Mouse (Mus musculus) induced T-regulatory cell, adult 2 months (primary cell): Measurements from ENCODE around the gene Apela.
A peak's percentile ranks its signal among the peaks of the same experiment; 100 is the strongest.
"Not testable (repeated sequence)": the region's sequence is repeated elsewhere in the genome, so short reads cannot be mapped to it uniquely, and the experiment has no call there.

Source experiments
- DNase-seq: peaks from one replicate; pipeline ENCODE4 v3.0.0-alpha.2; 2012; ENCODE audit warnings: low read depth

The Apela gene

DNA sequence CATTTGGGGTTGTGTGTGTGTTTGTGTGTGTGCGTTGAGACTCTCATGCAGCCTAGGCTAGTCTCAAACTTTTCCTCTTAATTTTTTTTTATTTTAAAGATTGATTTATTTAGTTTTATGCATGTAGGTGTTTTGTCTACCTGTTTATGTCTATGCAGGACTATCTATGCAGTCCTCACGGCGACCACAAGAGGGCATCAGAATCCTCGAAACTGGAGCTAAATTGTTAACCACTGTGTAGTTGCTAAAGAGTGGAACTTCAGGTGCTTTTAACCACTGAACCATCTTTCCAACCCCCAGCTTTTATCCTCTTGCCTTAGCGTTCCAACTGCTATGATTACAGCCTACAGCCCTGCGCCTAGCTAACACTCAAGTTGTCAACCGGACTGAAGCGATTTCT is 14.7 kb downstream of the Apela start:
- DNase-seq: peak; percentile 31

DNA sequence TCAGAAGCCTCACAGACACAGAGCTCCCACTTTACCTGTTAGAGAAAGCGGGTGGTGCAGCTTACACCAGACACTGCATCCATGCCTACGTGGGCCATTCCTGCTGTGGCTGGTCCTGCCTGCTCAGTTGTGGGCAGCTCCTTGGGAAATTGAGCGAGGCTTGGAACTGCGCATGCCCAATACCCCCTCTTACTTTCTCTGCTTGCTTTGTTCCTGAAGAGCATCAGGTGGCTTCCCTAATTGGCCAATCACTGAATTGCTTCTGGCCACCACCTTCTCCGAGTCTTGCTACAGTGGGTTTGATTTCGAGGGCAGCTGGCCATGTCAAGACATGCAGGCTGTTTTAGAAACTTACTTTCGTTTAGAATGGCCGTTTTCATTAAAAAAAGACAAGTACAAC is 18.7 kb downstream of the Apela start, which contains the start of the genes Trim61 and Trim60:
Gene Trim61, minus strand, starts transcription at position 101 of the 400 bp plus-strand sequence.
Gene Trim60, minus strand, starts transcription at position 162 of the 400 bp plus-strand sequence.
- DNase-seq: no peak

DNA sequence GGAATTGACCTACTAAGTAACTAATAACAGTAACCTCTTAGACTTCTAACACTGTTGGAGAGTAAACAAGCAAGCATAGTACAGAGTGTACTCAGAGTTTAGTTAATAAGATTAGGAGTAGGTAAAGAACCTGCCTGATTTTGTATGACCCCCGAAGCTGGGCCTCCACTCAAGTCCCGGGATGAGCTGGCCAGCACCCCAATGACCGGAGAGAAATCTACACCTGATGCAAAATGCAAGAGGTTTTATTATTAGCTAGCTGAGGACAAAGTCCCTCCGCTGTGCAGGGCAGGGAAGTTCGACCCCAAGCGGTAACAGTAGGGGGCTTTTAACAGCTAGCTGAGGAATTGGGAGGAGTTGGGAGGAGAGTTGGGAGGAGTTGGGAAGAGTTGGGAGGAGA is 29.5 kb downstream of the Apela start:
- not testable (repeated sequence) for DNase-seq

DNA sequence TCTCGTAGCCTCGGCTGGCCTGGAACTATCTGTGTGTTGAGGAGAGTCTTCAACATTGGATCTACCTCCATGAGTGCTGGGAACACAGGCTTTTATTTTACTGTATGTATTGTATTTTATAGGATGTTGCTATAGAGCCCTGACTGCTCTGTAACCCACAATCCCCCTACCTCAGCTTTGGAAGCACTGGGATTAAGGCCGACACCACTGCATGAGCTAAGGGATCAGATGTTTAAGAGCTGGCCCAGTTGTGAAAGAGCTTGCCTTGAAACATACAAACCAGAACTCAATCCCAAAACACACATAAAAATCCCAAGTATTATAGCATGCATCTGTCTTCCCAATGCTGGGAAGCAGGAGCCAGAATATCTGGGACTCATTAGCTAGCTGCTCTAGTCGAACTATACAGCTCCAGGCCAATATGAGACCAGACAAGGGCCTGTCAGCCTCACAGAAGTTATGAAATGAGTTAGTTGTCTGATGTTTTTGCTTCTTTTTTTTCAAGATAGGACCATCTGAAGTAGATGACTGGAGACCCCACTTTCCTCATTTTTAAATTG is 38.2 kb downstream of the Apela start:
- DNase-seq: no peak

DNA sequence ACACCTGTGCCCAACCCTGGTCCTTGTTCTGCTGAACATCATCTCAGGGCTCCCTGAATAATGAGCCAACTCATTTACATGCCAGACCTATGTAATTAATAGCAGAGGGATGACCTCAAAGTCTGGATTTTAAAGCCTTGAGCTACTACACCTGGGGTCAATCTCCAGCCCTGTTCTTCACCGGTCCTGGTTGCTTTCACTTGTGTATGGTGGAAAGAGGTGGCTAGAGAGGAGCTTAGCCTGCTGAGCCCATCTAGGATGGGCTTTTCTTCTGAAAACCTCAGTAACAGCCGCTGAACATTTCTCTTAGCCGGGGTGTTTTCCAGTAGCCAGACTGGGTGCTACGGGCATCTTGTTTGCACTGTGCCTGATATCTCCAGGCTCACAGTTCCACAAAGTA is 49.4 kb downstream of the Apela start, which contains the start of gene Trim75:
Gene Trim75, minus strand, starts transcription at position 101 of the 400 bp plus-strand sequence.
- no peak for DNase-seq

DNA sequence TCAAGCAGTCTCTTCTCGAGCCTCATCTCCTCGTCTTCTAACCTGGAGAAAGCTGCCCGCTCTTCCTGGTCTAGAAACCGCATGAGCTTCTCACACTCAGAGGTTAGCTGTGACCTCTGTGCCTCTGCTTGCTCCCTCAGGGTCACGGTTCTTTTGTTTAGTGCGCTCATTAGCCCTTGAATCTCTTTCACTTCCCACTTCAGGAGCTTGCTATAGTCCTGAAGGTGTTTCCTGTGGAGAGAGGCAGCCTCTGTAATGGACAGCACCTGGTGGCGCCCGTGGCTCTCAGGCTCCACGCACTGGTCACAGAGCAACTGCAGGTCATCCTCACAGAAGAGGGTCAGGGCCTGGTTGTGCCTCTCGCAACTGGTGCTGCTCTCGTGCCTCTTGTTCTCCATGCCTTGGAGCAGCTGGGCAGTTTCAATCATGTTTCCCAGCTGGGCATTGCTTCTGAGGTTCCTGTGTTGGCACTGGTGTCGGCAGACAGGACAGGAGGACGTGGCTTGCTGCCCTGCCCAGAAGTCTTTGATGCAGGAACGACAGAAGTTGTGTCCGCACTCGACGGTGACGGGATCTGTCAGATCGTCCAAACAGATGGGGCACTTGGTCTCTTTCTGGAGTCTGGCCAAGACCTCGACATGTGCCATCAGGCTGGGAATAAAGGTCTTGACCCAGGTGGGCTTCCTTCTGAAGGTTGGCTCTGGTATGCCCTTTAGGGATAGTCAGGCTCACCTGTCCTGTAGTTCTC is 53.8 kb downstream of the Apela start:
- no peak for DNase-seq
